Mouse (Mus musculus) brain, embryonic 14.5 days (tissue): ENCODE measurements at regions not wholly inside any gene's neighbourhood (a gene's known extent, or its start where the extent isn't known, plus 50 kb on each side); places are given as distances from the start of the nearest gene placed in this dataset.

Experiments
- DNase-seq: peaks from one replicate; pipeline ENCODE4 v3.0.0-alpha.2; 2011; ENCODE audit warnings: low read depth
- CTCF ChIP-seq: fragments of 200-500 bp; IDR thresholded peaks from 2 replicates; pipeline ENCODE4 v1.5.1; 2012; ENCODE audit warnings: inconsistent platforms, mild to moderate bottlenecking, moderate library complexity, borderline replicate concordance; ENCODE audit not compliant: insufficient read depth, insufficient read length; ENCODE audit errors: extremely low read depth
- POLR2A ChIP-seq: fragments of 200-500 bp; IDR thresholded peaks from 2 replicates; pipeline ENCODE4 v1.6.1; 2012; ENCODE audit warnings: mild to moderate bottlenecking, inconsistent platforms, borderline replicate concordance; ENCODE audit not compliant: poor library complexity, insufficient read depth, insufficient read length, severe bottlenecking; ENCODE audit errors: extremely low read depth

GRCm38 (mm10) chr3:123810018-123810942 is 119.6 kb upstream of the Ndst3 start:
- peak; percentile 61 for DNase-seq
- no peak for TF ChIP-seq POLR2A
- no peak for TF ChIP-seq CTCF

DNA sequence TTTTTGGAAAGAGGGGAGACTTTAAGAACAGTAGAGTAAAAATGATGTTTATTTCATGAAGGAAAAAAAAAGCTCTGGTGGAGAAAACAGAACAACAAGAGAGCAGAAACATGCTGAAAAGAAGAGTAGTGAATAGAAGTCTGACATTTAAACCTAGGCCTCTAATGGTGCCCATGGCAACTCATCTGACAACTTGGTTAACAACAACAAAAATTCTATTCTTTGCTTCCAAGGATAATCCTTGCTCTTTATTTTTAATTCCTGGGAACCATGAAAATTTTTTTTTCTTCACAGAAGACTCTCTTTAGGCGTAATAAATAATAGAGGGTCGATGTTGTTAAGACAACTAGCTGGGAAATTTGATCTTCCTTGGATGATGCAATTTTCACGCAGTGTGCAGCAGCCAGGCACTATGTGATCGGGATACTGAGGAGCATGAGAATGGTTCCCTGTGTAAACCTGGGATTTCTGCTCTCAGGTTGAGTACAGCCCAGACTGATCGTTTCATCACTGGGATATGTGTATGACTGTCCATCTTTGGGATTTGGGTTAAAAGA is 120.4 kb upstream of the Ndst3 start:
- TF ChIP-seq POLR2A (no peak), CTCF (no peak)
- DNase-seq = peak; percentile 70

DNA sequence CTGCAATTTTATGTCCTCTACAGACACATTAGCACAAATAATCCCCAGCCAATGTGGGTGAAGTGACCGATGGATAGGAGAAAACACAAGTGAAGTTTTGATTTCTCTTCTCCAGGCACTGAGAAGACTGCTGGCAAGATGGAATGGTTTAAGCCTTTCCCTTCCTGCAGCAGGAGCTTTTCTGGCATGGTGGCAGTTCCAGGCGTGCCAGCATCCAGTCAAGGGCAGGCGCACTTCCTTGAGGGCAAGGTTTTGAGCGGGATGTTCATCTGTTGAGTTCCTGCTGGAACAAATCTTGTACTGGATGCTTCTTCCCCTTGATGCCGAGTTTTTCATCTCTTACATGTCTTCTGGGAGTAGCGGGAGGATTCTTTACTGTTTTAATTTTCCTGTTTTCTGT is 138.1 kb upstream of the Ndst3 start:
- DNase-seq = no peak
- TF ChIP-seq POLR2A (no peak), CTCF (no peak)

DNA sequence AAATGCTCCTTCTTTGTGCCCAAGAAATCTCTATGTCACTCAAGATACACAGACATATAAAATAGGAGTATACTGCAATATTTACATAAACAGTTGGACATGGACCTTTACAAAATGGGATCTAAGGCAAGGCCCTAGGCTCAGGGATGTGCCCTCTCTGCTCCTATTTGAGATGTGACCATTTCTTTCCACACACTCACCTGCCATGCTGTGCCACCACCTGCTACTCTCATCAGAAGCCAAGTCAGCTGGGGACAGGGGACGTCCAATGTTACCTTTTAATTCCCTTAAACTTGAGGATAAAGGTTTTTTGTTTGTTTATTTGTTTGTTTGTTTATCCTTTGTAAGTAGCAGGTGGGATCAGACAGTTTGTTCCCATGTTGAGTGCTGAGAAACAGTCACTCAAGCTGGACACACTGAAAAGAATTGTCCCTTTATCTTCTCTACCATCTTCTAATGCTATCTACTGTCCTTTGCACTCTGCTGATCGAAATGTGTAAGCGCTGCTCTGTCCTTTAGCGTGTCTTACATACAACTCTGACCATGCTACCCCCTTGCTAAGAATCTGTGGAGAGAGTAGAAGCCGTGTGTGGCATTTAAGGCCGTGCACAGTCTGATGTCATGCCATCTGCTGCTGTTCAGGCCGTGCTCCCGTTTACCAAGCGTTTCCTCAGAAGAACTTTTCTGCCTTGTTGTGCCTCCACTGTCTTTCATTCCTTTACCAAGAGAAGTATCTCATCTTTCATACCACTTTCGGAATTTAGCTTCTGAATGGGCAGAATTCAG is 147.9 kb upstream of the Ndst3 start:
- no peak for DNase-seq
- TF ChIP-seq CTCF (no peak), POLR2A (no peak)

GRCm38 (mm10) chr3:123846554-123846953 is 155.9 kb upstream of the Ndst3 start:
- no peak for DNase-seq

GRCm38 (mm10) chr3:123848663-123849062 is 158.0 kb upstream of the Ndst3 start:
- DNase-seq = no peak
- TF ChIP-seq POLR2A (no peak), CTCF (no peak)

More at GRCm38 (mm10) chr3:123846554-123846953, 155.9 kb upstream of the Ndst3 start:
- no peak for TF ChIP-seq POLR2A
- no peak for TF ChIP-seq CTCF

- no peak for DNase-seq
- TF ChIP-seq POLR2A (no peak), CTCF (no peak)
These were observed 162.2 kb upstream of the Ndst3 start for GRCm38 (mm10) chr3:123852889-123853288.

GRCm38 (mm10) chr3:123873709-123874108 is 183.1 kb upstream of the Ndst3 start:
- DNase-seq = no peak
- no peak for TF ChIP-seq POLR2A
- no peak for TF ChIP-seq CTCF

GRCm38 (mm10) chr3:123893691-123894090 is 203.0 kb upstream of the Ndst3 start:
- DNase-seq = no peak
- TF ChIP-seq POLR2A (no peak), CTCF (no peak)

DNA sequence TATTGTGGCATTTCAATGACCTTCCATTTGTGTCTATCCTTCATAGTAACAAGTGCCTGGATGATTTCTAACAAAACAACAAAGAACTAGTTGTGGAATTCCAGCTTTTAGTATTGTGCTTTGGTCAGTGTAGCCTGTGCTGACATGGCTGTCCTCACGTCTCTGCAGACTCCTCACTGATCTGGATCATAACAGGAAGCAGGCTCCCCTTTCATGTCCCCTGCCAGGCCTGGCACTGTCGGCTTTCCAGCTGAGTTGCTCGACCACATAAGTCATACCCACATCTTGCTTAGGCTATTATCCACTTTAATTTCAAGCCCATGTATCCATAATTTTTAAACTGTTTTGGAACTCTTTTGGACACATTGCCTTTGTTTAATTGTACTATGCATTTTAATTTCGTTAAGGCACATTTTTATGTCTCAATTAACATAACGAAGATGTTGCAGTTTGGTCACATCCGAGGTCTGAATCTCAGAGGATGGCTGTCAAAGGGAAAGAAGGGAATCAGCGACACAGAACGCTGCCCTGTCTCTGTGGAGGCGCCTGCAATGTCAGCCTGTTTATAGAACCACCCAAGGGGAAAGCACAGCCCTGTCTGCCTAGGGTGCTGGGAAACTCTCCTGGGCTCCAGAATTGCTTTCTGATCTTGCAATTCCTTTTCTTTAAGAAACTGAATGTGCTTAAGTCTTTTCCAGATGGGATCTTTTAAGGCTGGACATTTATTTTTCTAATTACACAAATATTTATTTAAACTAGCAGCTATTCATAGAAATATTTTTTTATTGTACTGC is 215.5 kb upstream of the Ndst3 start:
- no peak for TF ChIP-seq CTCF
- TF ChIP-seq POLR2A = no peak
- DNase-seq = peak; percentile 49
